Mouse (Mus musculus): ENCODE data around the gene Mphosph8. TPM values are rescaled to one million over a fixed set of nuclear protein-coding genes. Genes with fewer than 3 reads are reported as not detected.

Mphosph8 gene
- polyA plus RNA-seq, 1 experiment from 2014 or later: 18.9 TPM

DNA sequence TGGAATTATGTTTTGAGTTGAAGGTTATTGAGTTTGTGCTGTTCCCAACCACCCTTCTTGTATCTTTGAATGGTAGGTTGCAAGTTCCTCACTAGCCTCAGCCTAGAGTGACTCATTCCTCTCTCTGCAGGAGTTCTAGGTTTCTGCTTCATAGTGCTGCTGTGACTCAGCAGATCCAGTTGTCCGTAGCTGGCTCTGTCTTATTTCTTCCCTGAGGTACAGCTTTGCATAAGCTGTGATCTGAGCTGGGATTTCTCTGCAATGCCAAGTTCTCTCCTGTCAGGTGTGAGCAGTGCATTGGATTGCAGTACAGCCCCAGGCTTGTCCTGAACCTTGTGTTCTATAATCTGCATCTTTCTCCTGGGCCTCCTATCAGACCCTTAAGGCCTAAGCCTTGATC lies 21.7 kb downstream of the Mphosph8 start:
- Histone ChIP-seq H3K9ac (ENCODE audit: low read depth, low read length) (no peak overlapping the region), H3K27ac (ENCODE audit: low read depth, low read length) (no peak overlapping the region), H3K27me3 (replicated peaks; ENCODE audit: control insufficient read depth, insufficient read depth, low read length) (no peaks in the 10 kb centered on the region), H3K4me1 (replicated peaks; ENCODE audit: control insufficient read depth, insufficient read depth, low read length) (no peaks in the 10 kb centered on the region), H3K36me3 (ENCODE audit: control insufficient read depth, insufficient read depth) (peaks cover 77% of the 10 kb centered on the region), H3K4me3 (ENCODE audit: low read depth, low read length) (no peak overlapping the region), H3K4me2 (replicated peaks; ENCODE audit: low read depth) (no peak overlapping the region), H3K9me3 (ENCODE audit: control insufficient read depth) (no peaks in the 10 kb centered on the region)
- TF ChIP-seq CTCF (IDR thresholded peaks at IDR 0.05; ENCODE audit: low read depth): no peak
- 81% methylated on average over 1 of the region's 1 CpGs for WGBS
- ATAC-seq: no peak

DNA sequence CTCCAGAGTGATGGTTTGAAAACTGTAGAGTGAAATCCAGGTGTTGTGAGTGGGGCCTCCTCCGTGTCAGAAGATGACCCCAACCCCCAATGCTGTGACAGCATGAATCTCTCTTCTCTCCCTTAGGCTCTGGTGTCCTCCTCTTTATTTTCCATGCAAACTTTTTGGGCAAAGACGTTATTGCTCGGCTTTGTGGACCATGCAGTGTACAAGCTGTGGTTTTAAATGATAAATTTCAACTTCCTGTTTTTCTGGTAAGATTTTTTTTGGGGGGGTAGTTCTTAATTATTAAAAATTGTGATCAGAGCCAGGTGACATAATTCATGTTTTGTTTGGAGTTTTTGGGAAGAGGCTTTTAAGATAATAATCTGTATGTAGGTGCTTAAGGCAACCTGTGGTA lies 27.4 kb downstream of the Mphosph8 start:
- Histone ChIP-seq H3K9me3 (ENCODE audit: control insufficient read depth) (no peaks in the 10 kb centered on the region), H3K9ac (ENCODE audit: low read depth, low read length) (no peak overlapping the region), H3K36me3 (ENCODE audit: control insufficient read depth, insufficient read depth) (peaks cover 87% of the 10 kb centered on the region), H3K4me3 (ENCODE audit: low read depth, low read length) (no peak overlapping the region), H3K4me1 (replicated peaks; ENCODE audit: control insufficient read depth, insufficient read depth, low read length) (no peaks in the 10 kb centered on the region), H3K27me3 (replicated peaks; ENCODE audit: control insufficient read depth, insufficient read depth, low read length) (no peaks in the 10 kb centered on the region), H3K4me2 (replicated peaks; ENCODE audit: low read depth) (no peak overlapping the region), H3K27ac (ENCODE audit: low read depth, low read length) (no peak overlapping the region)
- WGBS: 90% methylated on average over 3 of the region's 3 CpGs
- no peak for TF ChIP-seq CTCF (IDR thresholded peaks at IDR 0.05; ENCODE audit: low read depth)
- ATAC-seq: no peak

DNA sequence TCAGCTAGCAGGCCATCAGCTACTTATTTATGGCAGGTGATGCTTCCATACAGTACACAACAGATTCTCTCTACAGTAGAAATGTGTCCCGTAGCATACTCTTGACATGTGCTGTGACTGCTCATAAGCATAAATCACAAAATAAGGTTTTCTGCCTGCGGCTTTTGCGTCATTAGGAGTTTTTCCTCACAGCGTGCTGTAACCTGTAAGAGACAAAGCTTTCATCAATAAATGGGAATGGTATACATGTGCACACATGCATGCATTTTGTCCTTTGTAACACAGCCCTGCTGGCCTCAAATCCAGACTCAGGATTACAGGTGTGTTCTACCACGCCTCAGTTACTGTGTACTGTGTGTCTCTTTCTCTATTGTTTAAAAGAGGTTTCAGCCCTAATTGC lies 29.8 kb downstream of the Mphosph8 start:
- H3K4me3 ChIP-seq (ENCODE audit: low read depth, low read length): no peak overlapping the region
- no peak for TF ChIP-seq CTCF (IDR thresholded peaks at IDR 0.05; ENCODE audit: low read depth)
- 95% methylated on average over 5 of the region's 5 CpGs for WGBS

DNA sequence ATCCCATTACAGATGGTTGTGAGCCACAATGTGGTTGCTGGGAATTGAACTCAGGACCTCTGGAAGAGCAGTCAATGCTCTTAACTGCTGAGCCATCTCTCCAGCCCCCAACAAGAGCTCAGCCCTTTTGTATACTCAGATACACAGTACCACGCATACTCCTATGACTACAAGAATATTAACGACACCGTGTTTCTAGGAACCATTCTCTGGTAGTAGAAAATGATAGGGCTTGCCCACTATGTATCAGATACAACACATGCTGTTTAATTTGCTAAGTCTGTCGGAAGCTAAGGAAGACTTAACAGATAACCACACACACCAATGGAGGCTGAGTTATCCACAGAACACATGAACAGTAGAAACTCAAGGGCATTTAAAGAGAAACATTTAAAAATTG lies 34.6 kb downstream of the Mphosph8 start:
- TF ChIP-seq CTCF (IDR thresholded peaks at IDR 0.05; ENCODE audit: low read depth): no peak

More for the DNA sequence above, 29.8 kb downstream of the Mphosph8 start:
- no peak overlapping the region for H3K4me2 ChIP-seq (replicated peaks; ENCODE audit: low read depth)
- H3K9ac ChIP-seq (ENCODE audit: low read depth, low read length): no peak overlapping the region
- ATAC-seq: no peak
- no peaks in the 10 kb centered on the region for H3K9me3 ChIP-seq (ENCODE audit: control insufficient read depth)
- H3K27ac ChIP-seq (ENCODE audit: low read depth, low read length): no peak overlapping the region
- no peaks in the 10 kb centered on the region for H3K4me1 ChIP-seq (replicated peaks; ENCODE audit: control insufficient read depth, insufficient read depth, low read length)
- peaks cover 73% of the 10 kb centered on the region for H3K36me3 ChIP-seq (ENCODE audit: control insufficient read depth, insufficient read depth)
- H3K27me3 ChIP-seq (replicated peaks; ENCODE audit: control insufficient read depth, insufficient read depth, low read length): no peaks in the 10 kb centered on the region

DNA sequence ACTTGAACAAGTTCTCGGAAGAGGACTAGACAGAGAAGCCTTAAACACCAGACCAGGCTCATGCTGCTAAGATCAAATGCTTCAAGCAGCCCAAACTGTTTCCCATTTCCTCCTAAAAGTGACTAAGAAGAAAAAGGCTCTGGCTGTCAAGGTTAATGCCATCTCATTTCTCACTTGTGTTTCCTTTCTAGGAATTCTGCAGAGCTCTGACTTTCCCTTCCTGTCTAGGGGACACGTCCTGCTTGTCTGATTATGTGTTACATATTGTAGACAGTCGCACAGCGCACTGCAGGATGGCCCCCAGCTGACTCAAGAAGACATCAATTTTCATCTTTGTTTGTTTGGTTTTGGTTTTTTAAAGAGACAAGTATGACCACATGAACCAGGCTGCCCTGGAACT lies 37.6 kb downstream of the Mphosph8 start:
- ATAC-seq: no peak
- Histone ChIP-seq H3K9me3 (ENCODE audit: control insufficient read depth) (no peaks in the 10 kb centered on the region), H3K36me3 (ENCODE audit: control insufficient read depth, insufficient read depth) (peaks cover 1% of the 10 kb centered on the region; the same call in 1 of the 2 replicates), H3K4me2 (replicated peaks; ENCODE audit: low read depth) (no peak overlapping the region), H3K27ac (ENCODE audit: low read depth, low read length) (no peak overlapping the region), H3K4me3 (ENCODE audit: low read depth, low read length) (no peak overlapping the region), H3K4me1 (replicated peaks; ENCODE audit: control insufficient read depth, insufficient read depth, low read length) (no peaks in the 10 kb centered on the region), H3K9ac (ENCODE audit: low read depth, low read length) (no peak overlapping the region), H3K27me3 (replicated peaks; ENCODE audit: control insufficient read depth, insufficient read depth, low read length) (no peaks in the 10 kb centered on the region)
- no peak for TF ChIP-seq CTCF (IDR thresholded peaks at IDR 0.05; ENCODE audit: low read depth)
- 69% methylated on average over 4 of the region's 4 CpGs for WGBS

More for the DNA sequence above, 34.6 kb downstream of the Mphosph8 start:
- H3K9ac ChIP-seq (ENCODE audit: low read depth, low read length): no peak overlapping the region
- 94% methylated on average over 4 of the region's 4 CpGs for WGBS
- ATAC-seq: no peak
- no peaks in the 10 kb centered on the region for H3K27me3 ChIP-seq (replicated peaks; ENCODE audit: control insufficient read depth, insufficient read depth, low read length)
- no peak overlapping the region for H3K4me3 ChIP-seq (ENCODE audit: low read depth, low read length)
- H3K4me1 ChIP-seq (replicated peaks; ENCODE audit: control insufficient read depth, insufficient read depth, low read length): no peaks in the 10 kb centered on the region
- peaks cover 29% of the 10 kb centered on the region for H3K36me3 ChIP-seq (ENCODE audit: control insufficient read depth, insufficient read depth)
- no peaks in the 10 kb centered on the region for H3K9me3 ChIP-seq (ENCODE audit: control insufficient read depth)
- no peak overlapping the region for H3K27ac ChIP-seq (ENCODE audit: low read depth, low read length)
- H3K4me2 ChIP-seq (replicated peaks; ENCODE audit: low read depth): no peak overlapping the region

DNA sequence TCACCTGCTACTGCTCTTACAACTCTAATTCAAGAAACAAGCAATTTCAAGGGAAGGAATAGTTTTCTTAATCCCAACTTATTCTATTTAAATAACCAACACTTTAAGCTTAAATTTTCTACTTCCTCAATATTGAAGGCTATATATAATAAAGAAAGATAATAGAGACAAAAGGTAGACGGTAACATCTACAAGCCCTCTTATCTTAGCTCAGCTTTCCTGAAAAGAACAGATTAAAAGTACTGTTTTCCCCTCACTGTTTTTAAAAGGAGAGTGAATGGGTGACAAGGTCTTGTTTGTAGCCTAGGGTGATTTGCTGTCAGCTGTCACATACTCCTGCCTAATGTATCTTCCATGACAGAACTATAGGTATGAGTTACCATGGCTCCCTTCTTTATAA lies 58.4 kb downstream of the Mphosph8 start:
- no peak overlapping the region for H3K9ac ChIP-seq (ENCODE audit: low read depth, low read length)
- ATAC-seq: no peak
- no peak for TF ChIP-seq CTCF (IDR thresholded peaks at IDR 0.05; ENCODE audit: low read depth)
- H3K27me3 ChIP-seq (replicated peaks; ENCODE audit: control insufficient read depth, insufficient read depth, low read length): no peaks in the 10 kb centered on the region
- 59% methylated on average over 1 of the region's 1 CpGs for WGBS
- H3K36me3 ChIP-seq (ENCODE audit: control insufficient read depth, insufficient read depth): peaks cover 9% of the 10 kb centered on the region
- H3K27ac ChIP-seq (ENCODE audit: low read depth, low read length): no peak overlapping the region
- no peak overlapping the region for H3K4me3 ChIP-seq (ENCODE audit: low read depth, low read length)
- no peaks in the 10 kb centered on the region for H3K9me3 ChIP-seq (ENCODE audit: control insufficient read depth)
- no peak overlapping the region for H3K4me2 ChIP-seq (replicated peaks; ENCODE audit: low read depth)
- H3K4me1 ChIP-seq (replicated peaks; ENCODE audit: control insufficient read depth, insufficient read depth, low read length): no peaks in the 10 kb centered on the region

DNA sequence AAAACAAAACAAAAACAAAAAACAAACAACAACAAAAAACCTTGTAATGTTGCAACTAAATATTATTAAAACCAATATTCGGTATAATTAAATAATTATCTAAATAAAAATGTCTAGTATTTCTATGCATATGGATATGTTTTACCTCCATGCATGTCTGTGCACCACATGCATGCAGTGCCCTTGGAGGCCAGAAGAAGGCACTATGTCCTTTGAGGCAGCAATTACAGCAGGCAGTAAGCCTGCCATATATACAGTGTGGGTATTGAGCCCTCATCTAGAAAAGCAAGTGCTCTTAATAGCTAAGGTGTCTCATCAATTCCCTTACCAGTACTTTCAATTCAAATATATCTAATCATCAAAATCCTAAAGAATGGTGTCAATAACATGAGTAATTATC lies 72.1 kb downstream of the Mphosph8 start:
- Histone ChIP-seq H3K4me2 (replicated peaks; ENCODE audit: low read depth) (no peak overlapping the region), H3K36me3 (ENCODE audit: control insufficient read depth, insufficient read depth) (peaks cover 21% of the 10 kb centered on the region), H3K9ac (ENCODE audit: low read depth, low read length) (no peak overlapping the region), H3K4me3 (ENCODE audit: low read depth, low read length) (no peak overlapping the region), H3K4me1 (replicated peaks; ENCODE audit: control insufficient read depth, insufficient read depth, low read length) (no peaks in the 10 kb centered on the region), H3K9me3 (ENCODE audit: control insufficient read depth) (no peaks in the 10 kb centered on the region), H3K27ac (ENCODE audit: low read depth, low read length) (no peak overlapping the region), H3K27me3 (replicated peaks; ENCODE audit: control insufficient read depth, insufficient read depth, low read length) (no peaks in the 10 kb centered on the region)
- WGBS: 98% methylated on average over 1 of the region's 1 CpGs
- ATAC-seq: no peak
- TF ChIP-seq CTCF (IDR thresholded peaks at IDR 0.05; ENCODE audit: low read depth): peak; percentile 51

Other genes starting within 250 kb of the Mphosph8 start
- gene Cenpj, start 92.8 kb upstream of the Mphosph8 start, polyA plus RNA-seq (2015; fragmentation: Nextera tagmentation; extraction: Ambion mirVana): 1.4 and 2.3 TPM in 2 replicates
- gene Parp4, start 92.6 kb upstream of the Mphosph8 start, polyA plus RNA-seq (2015; fragmentation: Nextera tagmentation; extraction: Ambion mirVana): 12.2 and 15.7 TPM in 2 replicates
- gene Pspc1, start 110.1 kb downstream of the Mphosph8 start, polyA plus RNA-seq (2015; fragmentation: Nextera tagmentation; extraction: Ambion mirVana): 11.1 and 11.5 TPM in 2 replicates
- 14.7 and 15.3 TPM in 2 replicates for gene Zmym5, start 143.5 kb downstream of the Mphosph8 start, polyA plus RNA-seq (2015; fragmentation: Nextera tagmentation; extraction: Ambion mirVana)
- gene Zmym2, start 218.4 kb downstream of the Mphosph8 start, polyA plus RNA-seq (2015; fragmentation: Nextera tagmentation; extraction: Ambion mirVana): 7.8 and 10.1 TPM in 2 replicates